Mouse (Mus musculus) ovary, adult 2 months (tissue): ENCODE results near the gene Spns2. TPM values are rescaled to one million over a fixed set of nuclear protein-coding genes. Genes with fewer than 3 reads are reported as not detected.

Source experiments
- polyA plus RNA-seq: library from polyadenylated mRNA; depleted of rRNA; stranded (reverse); fragments of >200 nt; gene quantifications from 2 replicates; pipeline ENCODE4 v1.2.3, GENCODE M21; 2012; rRNA removed

Gene Spns2
- polyA plus RNA-seq, result 53.3 and 53.4 TPM in 2 replicates

GRCm38 (mm10) chr11:72489881-72490301 lies at the start of gene Spns2:
Gene Spns2 (minus strand): TSS chr11:72489904.

GRCm38 (mm10) chr11:72440965-72441664 lies 48.6 kb downstream of the Spns2 start, which contains the start of gene Mybbp1a:
Gene Mybbp1a (plus strand): TSS chr11:72441355.

GRCm38 (mm10) chr11:72434963-72435693 lies 54.6 kb downstream of the Spns2 start, which contains the start of gene Ggt6:
Gene Ggt6 (plus strand): TSS chr11:72435526.

GRCm38 (mm10) chr11:72411093-72411921 lies 78.4 kb downstream of the Spns2 start, which contains the start of gene Smtnl2:
Gene Smtnl2 (minus strand): TSS chr11:72411713.

Other genes with a start within 250 kb of the Spns2 start
- gene Slc13a5, start 222.7 kb downstream of the Spns2 start, polyA plus RNA-seq, result 0.75 and 0.92 TPM in 2 replicates
- 23.4 and 28.6 TPM in 2 replicates for gene Xaf1, start 188.3 kb downstream of the Spns2 start, polyA plus RNA-seq
- gene Fbxo39, start 175.5 kb downstream of the Spns2 start, polyA plus RNA-seq, result 0.17 TPM in 1 of 2 replicates, not detected in the other
- gene Tekt1, start 127.5 kb downstream of the Spns2 start, polyA plus RNA-seq, result 3.8 and 4.7 TPM in 2 replicates
- gene Smtnl2, start 78.2 kb downstream of the Spns2 start, polyA plus RNA-seq, result 17.1 and 28.2 TPM in 2 replicates
- gene Ggt6, start 54.4 kb downstream of the Spns2 start, polyA plus RNA-seq, result 2.2 and 2.9 TPM in 2 replicates
- 86.4 and 93.0 TPM in 2 replicates for gene Mybbp1a, start 48.5 kb downstream of the Spns2 start, polyA plus RNA-seq
- gene Spns3, start 60.6 kb upstream of the Spns2 start, polyA plus RNA-seq, result 1.4 TPM in 2 replicates
- 9.4 and 15.2 TPM in 2 replicates for gene Ube2g1, start 117.4 kb upstream of the Spns2 start, polyA plus RNA-seq
- gene Ankfy1, start 200.1 kb upstream of the Spns2 start, polyA plus RNA-seq, result 27.6 and 32.0 TPM in 2 replicates